Mouse (Mus musculus): Measurements from ENCODE around the gene Spred2. TPM values are rescaled to one million over a fixed set of nuclear protein-coding genes. Genes with fewer than 3 reads are reported as not detected.
A peak's percentile ranks its signal among the peaks of the same experiment; 100 is the strongest.

Spred2 gene
- polyA plus RNA-seq (2012; ENCODE audit: insufficient read depth, low replicate concordance): 25.4 and 51.5 TPM in 2 replicates

- H3K9me3 ChIP-seq: no peaks in the 10 kb centered on the region
- no peaks in the 10 kb centered on the region for H3K36me3 ChIP-seq (replicated peaks; ENCODE audit: low read length)
- H3K27me3 ChIP-seq (replicated peaks): no peaks in the 10 kb centered on the region
- TF ChIP-seq GATA1 (IDR thresholded peaks at IDR 0.05; ENCODE audit: borderline replicate concordance, low read length): no peak
- TF ChIP-seq FLI1 (IDR thresholded peaks at IDR 0.05; ENCODE audit: low read length): 0 out of 2 replicates have a peak, but pooled peaks have one; percentile 32
- peak within 1 kb of the TSS; percentile 96 for H3K4me3 ChIP-seq (replicated peaks)
- peaks cover 61% of the 10 kb centered on the region for H3K4me1 ChIP-seq
Observed at GRCm38 (mm10) chr11:19923888-19924756, at the start of gene Spred2. Gene Spred2 (plus strand): TSS chr11:19924375.

GRCm38 (mm10) chr11:19875551-19875950 lies 48.6 kb upstream of the Spred2 start:
- no peaks in the 10 kb centered on the region for H3K36me3 ChIP-seq (replicated peaks; ENCODE audit: low read length)
- H3K9me3 ChIP-seq: 0 out of 2 replicates have a peak, but pooled peaks cover 3% of the 10 kb centered on the region
- no peaks in the 10 kb centered on the region for H3K4me1 ChIP-seq
- peaks cover 29% of the 10 kb centered on the region for H3K27me3 ChIP-seq (replicated peaks)
- TF ChIP-seq GATA1 (IDR thresholded peaks at IDR 0.05; ENCODE audit: borderline replicate concordance, low read length): no peak
- TF ChIP-seq FLI1 (IDR thresholded peaks at IDR 0.05; ENCODE audit: low read length): no peak
- H3K4me3 ChIP-seq (replicated peaks): no peak overlapping the region

- no peak for TF ChIP-seq GATA1 (IDR thresholded peaks at IDR 0.05; ENCODE audit: borderline replicate concordance, low read length)
- no peak for TF ChIP-seq FLI1 (IDR thresholded peaks at IDR 0.05; ENCODE audit: low read length)
- H3K27me3 ChIP-seq (replicated peaks): peaks cover 27% of the 10 kb centered on the region
- H3K9me3 ChIP-seq: 0 out of 2 replicates have a peak, but pooled peaks cover 3% of the 10 kb centered on the region
- H3K36me3 ChIP-seq (replicated peaks; ENCODE audit: low read length): no peaks in the 10 kb centered on the region
- H3K4me3 ChIP-seq (replicated peaks): no peak overlapping the region
- no peaks in the 10 kb centered on the region for H3K4me1 ChIP-seq
Observed at GRCm38 (mm10) chr11:19875964-19876363, 48.2 kb upstream of the Spred2 start.

GRCm38 (mm10) chr11:19877239-19877915 lies 46.8 kb upstream of the Spred2 start:
- no peak for TF ChIP-seq GATA1 (IDR thresholded peaks at IDR 0.05; ENCODE audit: borderline replicate concordance, low read length)
- TF ChIP-seq FLI1 (IDR thresholded peaks at IDR 0.05; ENCODE audit: low read length): no peak
- Histone ChIP-seq H3K4me3 (replicated peaks) (no peak overlapping the region), H3K9me3 (0 out of 2 replicates have a peak, but pooled peaks cover 3% of the 10 kb centered on the region), H3K27me3 (replicated peaks) (peaks cover 25% of the 10 kb centered on the region), H3K4me1 (no peaks in the 10 kb centered on the region), H3K36me3 (replicated peaks; ENCODE audit: low read length) (no peaks in the 10 kb centered on the region)

- Histone ChIP-seq H3K27me3 (replicated peaks) (peaks cover 19% of the 10 kb centered on the region), H3K4me3 (replicated peaks) (no peak overlapping the region), H3K9me3 (peaks cover 5% of the 10 kb centered on the region; the same call in 1 of the 2 replicates), H3K36me3 (replicated peaks; ENCODE audit: low read length) (no peaks in the 10 kb centered on the region), H3K4me1 (no peaks in the 10 kb centered on the region)
- TF ChIP-seq GATA1 (IDR thresholded peaks at IDR 0.05; ENCODE audit: borderline replicate concordance, low read length) (no peak), FLI1 (IDR thresholded peaks at IDR 0.05; ENCODE audit: low read length) (no peak)
Observed at GRCm38 (mm10) chr11:19881342-19881741, 42.8 kb upstream of the Spred2 start.

GRCm38 (mm10) chr11:19890700-19891406 lies 33.3 kb upstream of the Spred2 start:
- Histone ChIP-seq H3K4me1 (peaks cover 37% of the 10 kb centered on the region), H3K27me3 (replicated peaks) (no peaks in the 10 kb centered on the region), H3K36me3 (replicated peaks; ENCODE audit: low read length) (no peaks in the 10 kb centered on the region), H3K4me3 (replicated peaks) (peak overlapping the region; percentile 38), H3K9me3 (peaks cover 16% of the 10 kb centered on the region)
- no peak for TF ChIP-seq GATA1 (IDR thresholded peaks at IDR 0.05; ENCODE audit: borderline replicate concordance, low read length)
- no peak for TF ChIP-seq FLI1 (IDR thresholded peaks at IDR 0.05; ENCODE audit: low read length)

GRCm38 (mm10) chr11:19893233-19893632 lies 30.9 kb upstream of the Spred2 start:
- Histone ChIP-seq H3K9me3 (peaks cover 16% of the 10 kb centered on the region), H3K4me1 (peaks cover 36% of the 10 kb centered on the region), H3K4me3 (replicated peaks) (no peak overlapping the region), H3K27me3 (replicated peaks) (no peaks in the 10 kb centered on the region), H3K36me3 (replicated peaks; ENCODE audit: low read length) (no peaks in the 10 kb centered on the region)
- TF ChIP-seq FLI1 (IDR thresholded peaks at IDR 0.05; ENCODE audit: low read length) (no peak), GATA1 (IDR thresholded peaks at IDR 0.05; ENCODE audit: borderline replicate concordance, low read length) (no peak)

GRCm38 (mm10) chr11:19899621-19900020 lies 24.6 kb upstream of the Spred2 start:
- Histone ChIP-seq H3K4me1 (no peaks in the 10 kb centered on the region), H3K36me3 (replicated peaks; ENCODE audit: low read length) (no peaks in the 10 kb centered on the region), H3K27me3 (replicated peaks) (peaks cover 14% of the 10 kb centered on the region), H3K9me3 (peaks cover 10% of the 10 kb centered on the region), H3K4me3 (replicated peaks) (no peak overlapping the region)
- TF ChIP-seq GATA1 (IDR thresholded peaks at IDR 0.05; ENCODE audit: borderline replicate concordance, low read length) (no peak), FLI1 (IDR thresholded peaks at IDR 0.05; ENCODE audit: low read length) (no peak)

GRCm38 (mm10) chr11:19900712-19901111 lies 23.5 kb upstream of the Spred2 start:
- H3K36me3 ChIP-seq (replicated peaks; ENCODE audit: low read length): no peaks in the 10 kb centered on the region
- TF ChIP-seq FLI1 (IDR thresholded peaks at IDR 0.05; ENCODE audit: low read length) (no peak), GATA1 (IDR thresholded peaks at IDR 0.05; ENCODE audit: borderline replicate concordance, low read length) (no peak)
- peaks cover 15% of the 10 kb centered on the region for H3K9me3 ChIP-seq
- no peak overlapping the region for H3K4me3 ChIP-seq (replicated peaks)
- H3K4me1 ChIP-seq: no peaks in the 10 kb centered on the region
- peaks cover 14% of the 10 kb centered on the region for H3K27me3 ChIP-seq (replicated peaks)

Data from megakaryocyte, embryonic 14.5 days (primary cell).